Mouse (Mus musculus): Measurements from ENCODE around the gene Cisd3.
"Not testable (repeated sequence)": the region's sequence is repeated elsewhere in the genome, so short reads cannot be mapped to it uniquely, and the experiment has no call there.

Cisd3 gene

DNA sequence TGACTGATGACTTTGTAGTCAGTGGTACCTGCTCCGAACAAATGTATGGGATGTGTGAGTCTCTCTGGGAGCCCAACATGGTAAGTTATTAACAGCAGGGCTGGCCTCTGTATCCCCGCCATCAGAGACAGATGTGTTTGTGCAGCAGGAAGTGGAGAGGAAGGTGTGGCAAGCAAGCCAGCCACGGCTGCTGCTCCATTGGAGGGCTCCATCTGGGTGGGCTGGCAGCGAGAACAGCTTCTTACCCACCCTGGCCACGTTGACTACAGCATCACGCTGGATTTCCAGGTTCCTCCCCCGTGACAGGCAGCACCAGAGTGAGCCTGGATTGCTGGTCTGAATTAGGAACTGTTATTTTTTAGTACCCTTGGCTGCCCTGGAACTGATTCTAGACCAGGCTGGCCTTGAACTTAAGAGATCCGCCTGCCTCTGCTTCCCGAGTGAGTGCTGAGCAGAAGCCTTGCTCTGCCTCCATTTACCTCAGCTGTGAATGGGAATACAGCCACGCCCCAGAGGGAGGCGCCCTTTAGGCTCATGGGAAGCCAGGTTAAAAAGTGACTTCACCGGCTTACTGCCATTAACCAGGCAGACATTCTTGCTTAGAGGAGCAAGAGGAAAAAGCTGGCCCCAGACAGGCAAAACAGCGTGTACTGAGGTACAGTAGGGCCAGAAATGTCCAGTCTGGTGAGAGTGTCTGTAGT, 25.7 kb downstream of the Cisd3 start:
- in situ Hi-C loops (cut with MboI, MseI): no loop called here

DNA sequence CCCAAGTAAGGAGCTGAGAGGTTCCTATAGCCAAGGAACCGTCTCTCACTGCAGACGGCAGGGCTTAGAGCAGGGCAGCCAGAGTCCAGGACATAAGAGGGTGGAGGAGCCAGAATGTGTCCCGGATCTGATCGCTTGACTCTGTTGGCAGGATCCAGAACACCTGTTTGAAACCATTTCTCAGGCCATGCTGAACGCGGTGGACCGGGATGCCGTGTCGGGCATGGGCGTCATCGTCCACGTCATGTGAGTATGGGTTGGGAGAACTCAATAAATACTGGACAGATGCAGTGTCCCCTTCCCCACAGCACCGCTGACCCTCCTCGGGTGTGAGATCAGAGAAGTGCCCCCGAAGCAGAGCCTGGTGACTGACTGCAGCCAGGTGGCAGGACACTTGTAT, 26.7 kb downstream of the Cisd3 start:
- in situ Hi-C loops (cut with MboI, MseI): no loop called here

DNA sequence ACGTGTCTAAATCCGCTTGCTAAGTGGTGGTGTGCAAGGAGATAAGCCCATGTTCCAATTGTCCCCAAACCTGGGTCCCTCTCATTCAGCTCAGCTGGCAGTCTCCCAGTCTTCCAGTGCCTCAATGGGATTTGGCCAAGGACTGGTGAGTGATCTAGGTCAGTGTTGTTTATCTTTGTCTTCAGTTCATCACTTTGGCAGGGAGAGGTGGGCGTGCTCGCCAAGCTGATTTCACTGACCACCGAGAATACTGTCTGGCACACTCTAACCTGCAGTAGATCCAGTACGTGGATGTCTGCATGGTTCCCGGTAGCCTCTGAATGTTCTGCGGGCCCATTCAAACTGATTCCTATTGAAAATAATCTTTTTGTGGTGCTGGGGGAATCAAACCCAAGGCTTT, 28.3 kb downstream of the Cisd3 start:
- in situ Hi-C loops (cut with MboI, MseI): no loop called here

DNA sequence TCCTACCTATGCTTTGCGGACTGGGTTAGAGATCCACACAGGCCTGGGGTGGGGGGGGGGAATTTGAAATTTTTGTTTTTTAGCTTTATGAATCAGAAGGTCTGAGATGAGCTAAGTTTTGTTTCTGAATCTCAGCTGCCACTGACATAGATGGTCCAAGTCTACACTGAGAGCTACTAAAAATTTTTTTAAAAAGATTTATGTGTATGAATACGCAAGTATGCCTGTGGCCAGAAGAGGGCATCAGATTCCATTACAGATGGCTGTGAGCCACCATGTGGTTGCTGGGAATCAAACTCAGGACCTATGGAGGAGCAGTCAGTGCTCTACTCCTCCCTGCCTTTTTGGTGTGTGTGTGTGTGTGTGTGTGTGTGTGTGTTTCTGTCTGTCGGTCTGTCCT, 28.7 kb downstream of the Cisd3 start:
- in situ Hi-C loops (cut with MboI, MseI): no loop called here

DNA sequence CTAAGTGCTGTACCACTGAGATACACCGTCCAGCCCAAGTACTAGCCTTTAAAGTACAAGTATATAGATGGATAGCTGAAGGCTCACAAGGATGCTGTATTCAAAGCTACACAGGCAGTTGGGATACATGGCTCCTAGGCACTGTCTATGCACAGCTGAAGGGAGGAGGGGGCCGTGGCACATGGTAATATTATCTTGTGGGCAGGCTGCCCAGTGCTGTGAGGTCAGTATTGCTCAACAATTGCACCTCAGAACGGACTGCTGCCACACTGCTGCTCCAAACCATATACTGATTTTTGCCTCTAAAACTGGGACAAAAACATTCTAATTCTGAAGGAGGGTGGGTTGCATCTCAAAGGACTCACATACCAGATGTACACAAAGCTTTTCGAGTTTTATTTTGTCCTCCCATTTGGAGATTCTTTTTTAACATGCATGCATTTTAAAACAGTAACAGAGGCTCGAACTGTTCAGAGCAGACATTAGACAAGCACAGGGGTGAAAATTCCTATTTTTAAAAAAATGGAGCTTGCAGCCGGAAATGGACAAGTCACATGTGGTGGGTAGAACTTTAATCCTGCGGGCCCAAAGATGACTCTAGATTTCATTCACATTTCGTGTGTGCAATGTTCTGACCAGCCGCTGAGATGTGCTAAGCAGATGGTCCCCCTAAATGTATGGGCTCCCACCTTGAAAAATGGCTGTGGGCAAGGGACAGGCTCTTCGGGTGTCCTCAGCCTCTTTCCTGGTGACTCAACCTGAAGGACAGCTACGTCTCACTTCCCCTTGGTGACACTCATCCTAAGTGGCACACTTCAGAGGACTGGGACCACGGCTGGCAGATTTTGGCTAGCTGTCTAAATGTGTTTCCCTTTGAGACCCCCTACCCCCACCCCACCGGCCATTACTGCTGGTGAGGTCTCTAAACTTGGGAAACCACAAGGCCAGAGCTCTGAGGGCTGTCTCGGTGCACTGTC, 29.4 kb downstream of the Cisd3 start:
- in situ Hi-C loops (cut with MboI, MseI): no loop called here

DNA sequence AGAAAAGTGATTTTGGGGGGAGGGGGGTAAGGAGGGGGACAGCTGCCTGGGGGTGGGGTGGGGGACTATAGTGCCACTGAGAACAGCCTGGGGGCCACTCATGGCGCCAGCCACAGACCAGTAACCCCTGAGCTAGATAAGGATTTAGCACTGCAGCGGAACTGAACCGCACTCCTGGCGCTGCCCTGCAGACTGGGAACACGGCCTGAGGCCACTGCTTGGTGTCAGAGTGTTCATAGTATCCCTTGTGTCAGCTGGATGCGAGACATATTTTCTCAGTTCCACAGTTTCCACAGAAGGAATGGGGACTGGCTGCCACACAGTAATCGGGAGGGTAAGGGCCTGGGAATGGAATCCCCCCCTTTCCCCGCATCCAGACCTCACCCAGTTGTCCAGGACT, 30.4 kb downstream of the Cisd3 start:
- in situ Hi-C loops (cut with MboI, MseI): no loop called here

DNA sequence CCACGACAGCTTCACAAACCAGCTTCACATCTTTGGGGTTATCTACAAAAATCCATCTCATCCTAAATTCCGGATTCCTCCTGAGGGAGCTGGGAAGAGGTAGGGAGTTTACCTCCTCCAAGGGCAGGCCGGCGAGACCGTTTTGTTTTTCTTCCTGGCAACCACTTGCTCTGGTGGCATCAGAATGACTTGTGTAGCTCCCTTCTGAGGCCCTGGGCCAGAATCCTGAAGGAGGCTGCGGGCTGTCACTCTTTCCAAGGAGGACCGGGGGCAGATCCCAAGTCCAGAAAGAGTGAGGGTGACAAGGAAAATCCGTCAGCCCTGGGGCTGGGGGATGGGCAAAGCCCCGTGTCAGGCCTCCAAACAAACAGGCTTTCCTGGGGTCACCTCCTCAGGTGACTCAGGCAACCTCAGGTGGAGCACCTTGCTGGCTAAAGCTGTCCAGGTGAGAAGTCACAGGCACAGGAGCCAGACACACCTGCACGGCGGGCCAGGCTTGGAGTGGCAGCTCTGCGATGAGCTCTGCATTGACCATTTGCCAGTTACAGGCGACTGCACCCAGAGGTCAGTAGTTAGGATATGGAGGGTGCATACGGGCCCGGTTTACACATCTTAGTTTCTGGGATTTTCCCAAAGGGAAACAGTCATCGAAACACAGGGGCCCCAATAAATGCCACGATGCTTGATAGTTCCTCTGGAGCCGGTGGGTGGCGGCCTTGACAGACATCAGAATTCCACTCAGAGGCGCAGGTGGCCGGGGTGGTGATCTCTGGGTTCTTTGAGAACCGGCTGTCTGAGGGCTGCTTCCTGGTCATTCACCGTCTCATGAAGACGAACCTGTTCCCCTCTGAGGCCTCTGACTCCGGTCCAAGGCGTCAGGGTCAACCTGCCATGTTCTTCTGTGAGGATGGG, 32.0 kb downstream of the Cisd3 start:
- in situ Hi-C loops (cut with MboI, MseI): no loop called here

DNA sequence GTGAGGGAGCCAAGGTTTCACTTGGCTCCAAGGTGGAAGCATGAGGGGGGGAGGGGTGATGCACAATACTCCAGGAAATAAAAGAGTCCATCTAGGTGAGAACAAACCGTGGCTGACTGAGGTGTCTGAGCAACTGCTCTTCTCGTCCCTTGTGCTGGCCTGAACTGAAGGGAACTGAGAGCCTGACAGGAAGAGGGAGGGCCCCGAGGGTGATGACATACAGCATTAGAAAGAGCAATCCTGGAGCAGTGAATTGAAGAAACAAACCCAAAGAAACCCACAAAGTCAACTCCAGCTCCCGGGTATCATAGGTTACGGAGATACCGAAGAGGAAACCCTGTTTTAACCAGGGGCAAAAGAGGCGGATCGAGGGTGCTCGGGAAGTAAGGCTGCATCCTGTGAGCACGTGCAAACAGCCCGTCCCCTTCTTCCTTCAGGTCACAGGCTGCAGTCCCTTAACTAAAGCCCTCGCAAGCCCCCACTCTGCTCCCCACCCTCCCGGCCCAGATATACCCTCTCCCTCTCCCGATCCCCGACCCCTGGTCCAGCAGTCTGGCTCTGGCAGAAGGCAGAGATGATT, 32.7 kb downstream of the Cisd3 start:
- in situ Hi-C loops (cut with MboI, MseI): no loop called here

DNA sequence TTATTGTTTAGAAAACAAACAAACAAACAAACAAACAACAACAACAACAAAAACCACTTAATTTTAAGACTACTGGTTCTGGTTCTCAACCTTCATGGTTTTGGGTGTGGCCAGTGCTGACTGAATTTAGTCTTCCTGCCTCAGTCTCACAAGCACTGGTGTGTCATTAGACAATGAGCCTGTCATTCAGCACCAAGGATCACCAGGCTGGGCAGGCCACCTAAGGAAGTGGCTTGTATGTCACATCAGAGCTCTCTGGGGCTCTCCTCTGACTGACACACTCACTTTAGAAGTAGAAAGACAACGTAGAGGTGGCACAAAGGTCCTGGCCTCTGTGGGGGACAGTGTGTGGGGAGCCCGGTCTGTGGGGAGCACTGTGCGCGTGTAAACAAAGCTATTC, 33.4 kb downstream of the Cisd3 start:
- in situ Hi-C loops (cut with MboI, MseI): no loop called here

DNA sequence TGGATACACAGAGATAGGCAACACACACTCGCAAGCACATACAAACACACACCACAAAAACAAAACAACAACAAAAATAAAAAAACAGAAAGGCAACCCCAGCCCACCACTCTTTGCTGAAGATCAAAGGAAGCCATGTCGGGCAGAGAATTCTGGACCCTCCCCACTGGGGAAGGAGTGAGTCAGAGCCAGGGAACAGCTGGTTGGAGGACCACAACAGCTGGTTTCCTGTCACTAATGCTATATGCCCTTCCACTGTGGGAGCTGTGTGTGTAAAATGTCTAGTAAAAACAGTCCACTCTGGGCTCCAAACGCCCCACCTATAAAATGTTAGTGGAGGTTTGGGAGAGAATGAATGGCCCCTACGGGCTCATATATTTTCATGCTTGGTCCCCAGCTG, 35.7 kb downstream of the Cisd3 start:
- in situ Hi-C loops (cut with MboI, MseI): no loop called here

DNA sequence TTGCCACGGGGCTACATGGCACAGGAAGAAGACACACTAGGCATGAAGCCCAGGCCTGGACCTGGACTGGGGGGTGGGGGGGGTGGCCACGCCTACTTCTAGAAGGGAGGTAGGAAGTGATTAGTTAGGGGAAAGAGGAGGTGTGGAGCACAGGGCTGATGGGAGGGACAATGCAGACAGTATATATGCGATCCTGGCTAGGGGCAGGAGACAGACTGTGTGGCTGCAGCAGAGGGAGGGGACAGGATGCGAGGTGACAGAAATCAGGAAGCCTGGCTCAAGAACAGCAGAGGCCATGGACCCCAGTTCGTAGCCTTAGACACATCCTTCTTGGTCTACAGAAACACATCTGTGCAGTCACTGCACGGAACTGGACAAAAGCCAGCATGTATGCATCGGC, 38.1 kb downstream of the Cisd3 start:
- in situ Hi-C loops (cut with MboI, MseI): no loop called here

DNA sequence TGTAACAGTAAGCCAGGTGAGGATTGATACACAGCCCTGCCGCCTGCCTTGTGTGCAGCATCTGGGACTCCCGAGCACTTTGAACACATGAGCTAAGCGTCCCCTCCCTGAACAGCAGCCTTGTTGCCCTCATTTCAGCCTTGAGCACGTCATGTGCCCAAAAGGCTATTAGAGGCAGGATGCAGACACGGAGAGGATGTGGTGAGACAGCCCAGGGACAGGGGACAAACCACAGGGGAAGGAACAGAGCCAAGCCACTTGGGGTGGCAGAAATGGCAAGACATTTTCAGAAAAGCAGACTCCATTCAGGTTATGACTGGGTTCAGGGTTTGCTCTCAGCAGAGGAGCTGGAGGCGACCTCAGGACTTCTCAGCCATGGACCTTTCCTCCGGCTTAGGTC, 42.7 kb downstream of the Cisd3 start:
- in situ Hi-C loops (cut with MboI, MseI): no loop called here

DNA sequence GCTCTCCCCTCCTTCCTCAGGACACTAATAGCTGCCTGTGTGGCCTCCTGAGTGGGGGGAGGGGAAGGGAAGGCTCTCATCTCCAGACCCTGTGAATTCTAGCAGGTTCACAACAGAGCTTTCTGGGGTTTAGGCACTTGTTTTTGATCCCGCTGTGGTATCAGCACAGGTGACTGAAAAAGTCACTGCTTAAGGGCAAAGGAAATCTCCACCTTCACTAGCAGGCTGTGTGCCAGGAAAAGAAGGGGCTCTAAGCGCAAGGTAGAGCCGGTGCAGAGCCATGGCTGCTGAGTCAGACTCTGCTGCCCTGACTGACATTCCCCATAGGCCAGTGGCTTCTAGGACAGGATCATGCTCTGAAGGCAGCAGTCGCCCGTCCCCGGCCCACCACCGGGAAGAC, 43.1 kb downstream of the Cisd3 start:
- in situ Hi-C loops (cut with MboI, MseI): no loop called here

DNA sequence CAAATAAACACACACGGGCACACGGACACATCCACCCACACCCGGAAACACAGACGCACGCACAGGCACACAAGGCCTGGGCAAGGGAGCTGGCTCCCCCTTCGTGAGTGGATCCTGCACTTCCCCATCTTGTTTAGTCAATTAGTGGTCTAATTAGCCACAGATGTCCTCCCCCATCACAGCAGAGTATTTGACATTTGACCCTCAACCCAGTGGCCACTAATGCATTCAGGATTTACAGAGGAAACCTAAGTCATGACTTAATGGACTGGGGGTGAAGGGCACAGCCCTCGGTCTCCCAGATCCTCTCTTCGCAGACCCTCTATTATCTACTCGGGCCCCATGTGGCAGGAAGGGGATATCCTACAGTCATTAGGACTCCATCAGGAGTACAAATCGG, 48.1 kb downstream of the Cisd3 start:
- in situ Hi-C loops (cut with MboI, MseI): no loop called here

DNA sequence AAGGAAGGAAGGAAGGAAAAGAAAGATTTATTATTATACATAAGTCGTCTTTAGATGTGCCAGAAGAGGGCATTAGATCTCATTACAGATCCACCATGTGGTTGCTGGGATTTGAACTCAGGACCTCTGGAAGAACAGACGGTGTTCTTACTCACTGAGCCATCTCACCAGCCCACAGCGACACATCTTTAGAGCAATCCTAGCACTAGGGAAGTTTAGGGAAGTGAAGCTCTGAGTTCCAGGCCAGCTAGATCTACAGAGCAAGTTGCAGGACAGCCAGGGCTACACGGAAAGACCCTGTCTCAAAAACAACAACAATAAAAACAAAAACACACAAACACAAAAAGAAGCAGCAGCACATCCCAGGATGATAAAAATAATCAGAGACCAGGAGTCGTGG, 49.2 kb downstream of the Cisd3 start:
- in situ Hi-C loops (cut with MboI, MseI): not testable (repeated sequence)

DNA sequence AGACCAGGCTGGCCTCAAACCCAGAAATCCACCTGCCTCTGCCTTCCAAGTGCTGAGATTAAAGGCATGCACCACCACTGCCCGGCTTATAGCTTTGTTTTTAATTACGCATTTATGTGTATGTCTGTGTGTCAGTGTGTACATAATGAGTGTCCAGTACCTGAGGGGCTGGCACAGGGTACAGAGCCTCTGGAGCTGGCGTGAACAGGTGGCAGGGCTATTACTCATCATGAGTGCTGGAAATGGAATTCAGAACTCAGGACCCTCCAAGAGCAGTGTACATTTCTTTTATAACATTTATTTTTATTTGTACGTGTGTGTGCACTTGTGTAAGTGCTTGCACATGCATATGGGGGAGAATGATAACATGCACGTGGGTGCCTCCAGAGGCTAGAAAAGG, 51.0 kb downstream of the Cisd3 start:
- in situ Hi-C loops (cut with MboI, MseI): no loop called here

DNA sequence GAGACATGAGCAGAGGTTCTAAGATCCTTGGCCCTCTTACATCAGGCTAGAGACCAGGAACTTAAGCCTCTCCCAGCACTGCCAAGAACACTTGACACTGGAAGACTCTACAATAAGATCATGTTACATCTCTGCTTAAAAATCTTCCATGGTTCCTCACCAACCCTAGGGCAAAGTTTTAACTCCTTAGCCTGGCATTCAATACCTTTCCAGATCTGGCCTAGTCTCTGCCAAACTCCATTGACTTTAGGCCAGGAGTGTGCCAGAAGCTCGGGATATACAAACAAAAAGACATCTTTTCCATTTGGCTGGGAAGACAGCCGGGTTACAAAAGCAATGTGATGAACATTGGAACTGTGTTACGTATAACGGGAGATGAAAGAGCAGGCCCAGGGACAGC, 52.0 kb downstream of the Cisd3 start:
- in situ Hi-C loops (cut with MboI, MseI): no loop called here

Data from T-helper 1 cell (primary cell).